Mouse (Mus musculus) E14TG2a.4 (cell line): ENCODE data around the gene Lmod2.

Experiments used
- CTCF ChIP-seq: conservative IDR thresholded peaks from 2 replicates; pipeline ENCODE4 v1.5.1; 2014; ENCODE audit warnings: low read length
- NANOG ChIP-seq: IDR thresholded peaks from 2 replicates; pipeline ENCODE4 v1.6.1; 2014; ENCODE audit warnings: borderline replicate concordance, low read length, mixed read lengths
- POU5F1 ChIP-seq: IDR thresholded peaks from 2 replicates; pipeline ENCODE4 v1.6.1; 2014; ENCODE audit warnings: low read length, borderline replicate concordance

GRCm38 (mm10) chr6:24647103-24647691 lies 49.6 kb downstream of the Lmod2 start:
- TF ChIP-seq CTCF (no peak), POU5F1 (no peak), NANOG (no peak)
